Mouse (Mus musculus) midbrain, embryonic 14.5 days (tissue): ENCODE results near the gene Kcnk4. TPM values are rescaled to one million over a fixed set of nuclear protein-coding genes. Genes with fewer than 3 reads are reported as not detected.
"Not testable (repeated sequence)": the region's sequence is repeated elsewhere in the genome, so short reads cannot be mapped to it uniquely, and the experiment has no call there.

Source experiments
- ATAC-seq: fragments of 200-750 bp; cut with Nextera tagmentation; 2 replicates; pipeline ENCODE4 v1.8.0; 2017; ENCODE audit warnings: moderate number of reproducible peaks, moderate library complexity; ENCODE audit not compliant: low FRiP score, low TSS enrichment
- DNase-seq: peaks from one replicate; pipeline ENCODE4 v3.0.0-alpha.2; 2015
- H3K27ac ChIP-seq: fragments of 300-500 bp; sonication (generic); replicated peaks from 2 replicates; pipeline ENCODE4 v1.5.1; 2014; ENCODE audit warnings: mild to moderate bottlenecking, low read depth, low read length, moderate library complexity
- H3K27me3 ChIP-seq: fragments of 300-500 bp; sonication (generic); 2 replicates; pipeline ENCODE4 v1.6.1; 2014; ENCODE audit warnings: low read length, control low read depth, mixed read lengths; ENCODE audit not compliant: control insufficient read depth, insufficient read depth
- H3K36me3 ChIP-seq: fragments of 300-500 bp; sonication (generic); 2 replicates; pipeline ENCODE4 v1.6.1; 2014; ENCODE audit warnings: low read length, control low read depth; ENCODE audit not compliant: control insufficient read depth, insufficient read depth
- H3K4me1 ChIP-seq: fragments of 300-500 bp; sonication (generic); 2 replicates; pipeline ENCODE4 v1.6.1; 2014; ENCODE audit warnings: mild to moderate bottlenecking, antibody characterized with exemption, low read length, control low read depth; ENCODE audit not compliant: control insufficient read depth, insufficient read depth
- H3K4me2 ChIP-seq: fragments of 300-500 bp; sonication (generic); 2 replicates; pipeline ENCODE4 v1.6.1; 2014; ENCODE audit warnings: mild to moderate bottlenecking, low read length, moderate library complexity
- H3K4me3 ChIP-seq: fragments of 300-500 bp; sonication (generic); replicated peaks from 2 replicates; pipeline ENCODE4 v1.5.1; 2014; ENCODE audit warnings: low read depth, low read length
- H3K9ac ChIP-seq: fragments of 300-500 bp; sonication (generic); replicated peaks from 2 replicates; pipeline ENCODE4 v1.6.1; 2014; ENCODE audit warnings: mild to moderate bottlenecking, low read length, moderate library complexity
- H3K9me3 ChIP-seq: fragments of 300-500 bp; sonication (generic); 2 replicates; pipeline ENCODE4 v1.6.1; 2016; ENCODE audit warnings: low read length, control low read depth, mixed read lengths; ENCODE audit not compliant: control insufficient read depth
- WGBS: fragments of 180-500 bp; shearing (Covaris S2); extraction: QIAGEN DNeasy Blood & Tissue Kit; methylation state at CpG from one replicate; pipeline ENCODE4 v1.1.7; 2014; 5-methylcytosine and 5-hydroxymethylcytosine counted together
- polyA plus RNA-seq: library from polyadenylated mRNA; unstranded; fragments of >200 nt; fragmentation: Nextera tagmentation; extraction: Ambion mirVana; gene quantifications from 2 replicates; pipeline ENCODE4 v1.2.1, GENCODE M21; 2014

Kcnk4 gene
- polyA plus RNA-seq, 1 experiment from 2014 or later, result 1.9 TPM

DNA sequence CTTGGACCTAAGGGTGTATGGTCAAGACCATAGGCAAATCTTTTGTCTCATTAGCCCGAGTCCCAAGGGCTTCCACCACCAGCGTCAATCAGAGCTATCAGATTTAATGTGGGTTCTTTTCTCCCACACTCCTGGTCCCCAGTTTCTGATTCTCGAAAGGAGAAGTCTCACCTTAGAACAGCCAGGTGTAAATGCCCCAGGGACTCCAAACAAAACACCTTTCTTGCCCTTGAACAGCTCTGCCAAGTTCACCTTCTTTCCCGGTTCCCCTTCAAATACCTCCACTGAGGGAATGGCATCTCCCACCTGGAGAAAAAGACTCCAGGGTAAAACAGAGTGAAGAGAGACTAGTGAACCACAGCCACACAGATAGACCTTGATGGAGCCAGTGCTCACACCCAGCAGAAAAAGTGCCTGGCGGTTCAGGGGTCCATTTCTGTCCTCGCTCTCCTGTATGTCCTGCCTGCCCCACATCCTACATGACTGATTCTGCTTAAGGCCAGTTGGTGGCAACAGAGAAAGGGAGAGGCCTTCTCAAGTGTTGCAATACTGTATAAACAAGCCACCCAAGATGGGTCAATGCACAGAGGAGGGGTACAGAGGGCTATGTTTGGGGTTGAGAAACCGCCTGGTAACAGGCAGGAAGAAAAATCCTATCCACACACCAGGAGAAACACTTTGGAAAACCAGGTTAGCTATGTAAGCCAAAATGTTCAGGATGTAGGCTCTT, 26.3 kb downstream of the Kcnk4 start:
- WGBS, result 92% methylated on average over 7 of the region's 7 CpGs
- peaks cover 16% of the 10 kb centered on the region for H3K4me1 ChIP-seq
- ATAC-seq (no peak), DNase-seq (no peak)
- no peak overlapping the region; the same call in 1 of the 2 replicates for H3K9ac ChIP-seq
- H3K36me3 ChIP-seq, result peaks cover 50% of the 10 kb centered on the region
- no peaks in the 10 kb centered on the region for H3K9me3 ChIP-seq
- peak overlapping the region; percentile 91 for H3K4me2 ChIP-seq
- H3K27ac ChIP-seq, result no peak overlapping the region
- H3K4me3 ChIP-seq, result peak overlapping the region; percentile 63; the same call in 1 of the 2 replicates
- H3K27me3 ChIP-seq, result no peaks in the 10 kb centered on the region

DNA sequence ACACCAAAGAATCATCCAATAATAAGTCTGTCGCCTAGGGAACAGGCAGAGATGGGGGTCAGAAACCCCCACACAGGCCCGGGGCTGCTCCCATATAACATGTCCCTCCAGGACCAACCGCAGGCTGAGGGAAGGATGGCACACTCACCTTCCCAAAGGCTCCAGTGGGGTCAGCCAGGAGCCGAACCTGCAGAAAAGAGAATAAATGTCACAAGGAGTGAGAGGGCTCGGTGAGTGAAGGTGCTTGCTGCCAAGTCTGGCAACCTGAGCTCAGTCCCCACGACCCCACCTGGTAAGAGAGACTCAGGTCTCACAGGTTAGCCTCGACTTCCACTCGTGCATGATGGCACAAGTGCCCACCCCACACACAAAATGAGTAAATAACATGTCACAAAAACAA, 27.2 kb downstream of the Kcnk4 start:
- WGBS, result 96% methylated on average over 8 of the region's 8 CpGs
- no peak overlapping the region for H3K27ac ChIP-seq
- no peak overlapping the region for H3K4me2 ChIP-seq
- H3K9ac ChIP-seq, result no peak overlapping the region
- H3K4me3 ChIP-seq, result no peak overlapping the region
- DNase-seq (no peak), ATAC-seq (no peak)
- H3K36me3 ChIP-seq, result peaks cover 42% of the 10 kb centered on the region
- no peaks in the 10 kb centered on the region for H3K27me3 ChIP-seq
- peaks cover 16% of the 10 kb centered on the region for H3K4me1 ChIP-seq
- H3K9me3 ChIP-seq, result no peaks in the 10 kb centered on the region

DNA sequence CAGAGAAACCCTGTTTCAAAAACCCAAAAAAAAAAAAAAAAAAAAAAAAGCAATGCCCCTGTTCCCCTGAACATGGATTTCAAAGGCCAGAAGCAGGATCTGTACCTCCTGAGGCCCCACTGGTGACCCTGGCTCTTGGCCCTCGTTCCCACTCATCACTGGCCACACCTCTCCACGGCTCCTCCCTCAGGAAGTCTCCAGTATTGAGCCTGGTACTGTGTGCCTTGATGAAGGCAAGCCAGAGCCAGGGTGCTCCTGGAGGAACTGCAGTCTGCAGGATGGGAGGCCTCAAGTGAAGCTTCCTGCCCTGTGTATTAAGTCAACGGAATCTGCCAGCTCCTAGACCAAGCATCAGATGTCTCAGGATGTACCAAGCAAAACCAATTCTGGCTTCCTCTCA, 28.1 kb downstream of the Kcnk4 start:
- Histone ChIP-seq H3K4me2 (no peak overlapping the region), H3K9me3 (no peaks in the 10 kb centered on the region), H3K27me3 (no peaks in the 10 kb centered on the region), H3K4me1 (peaks cover 16% of the 10 kb centered on the region), H3K9ac (no peak overlapping the region), H3K36me3 (peaks cover 34% of the 10 kb centered on the region), H3K27ac (no peak overlapping the region), H3K4me3 (no peak overlapping the region)
- WGBS, result 90% methylated on average over 3 of the region's 3 CpGs
- ATAC-seq, result no peak
- DNase-seq, result no peak

GRCm38 (mm10) chr19:6905498-6906159, 28.7 kb downstream of the Kcnk4 start:
- DNase-seq, result no peak
- Histone ChIP-seq H3K27me3 (no peaks in the 10 kb centered on the region), H3K4me3 (no peak overlapping the region), H3K27ac (no peak overlapping the region), H3K4me2 (no peak overlapping the region), H3K4me1 (peaks cover 16% of the 10 kb centered on the region), H3K36me3 (peaks cover 31% of the 10 kb centered on the region), H3K9me3 (no peaks in the 10 kb centered on the region), H3K9ac (no peak overlapping the region)
- no peak for ATAC-seq
- 94% methylated on average over 11 of the region's 11 CpGs for WGBS

GRCm38 (mm10) chr19:6904846-6905245, 29.5 kb downstream of the Kcnk4 start:
- no peak overlapping the region for H3K4me2 ChIP-seq
- WGBS, result 86% methylated on average over 2 of the region's 2 CpGs
- H3K27me3 ChIP-seq, result no peaks in the 10 kb centered on the region
- H3K4me3 ChIP-seq, result no peak overlapping the region
- no peaks in the 10 kb centered on the region for H3K9me3 ChIP-seq
- no peak overlapping the region for H3K27ac ChIP-seq
- ATAC-seq (no peak), DNase-seq (no peak)
- peaks cover 16% of the 10 kb centered on the region for H3K4me1 ChIP-seq
- H3K9ac ChIP-seq, result no peak overlapping the region
- peaks cover 31% of the 10 kb centered on the region for H3K36me3 ChIP-seq

DNA sequence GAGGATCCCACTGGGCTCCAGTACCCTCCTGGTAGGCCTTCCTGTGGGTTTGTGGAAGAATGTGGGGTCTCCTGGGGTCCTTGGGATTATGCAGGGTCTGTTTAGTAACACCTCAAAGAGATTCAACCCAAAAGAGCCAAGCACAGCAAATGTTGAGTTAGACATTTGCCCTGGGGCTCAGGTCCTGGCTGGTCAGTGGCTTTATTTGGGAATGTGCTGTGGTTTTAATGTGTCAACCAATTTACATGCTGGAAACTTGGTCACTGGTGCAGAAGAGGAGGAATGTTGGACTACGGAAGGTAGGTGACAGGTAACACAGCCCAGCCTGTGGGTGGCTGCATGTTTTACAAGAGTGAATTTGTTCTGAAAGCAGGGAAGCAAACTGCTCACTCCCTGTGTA, 31.3 kb downstream of the Kcnk4 start:
- Histone ChIP-seq H3K4me3 (no peak overlapping the region), H3K27ac (no peak overlapping the region), H3K9ac (no peak overlapping the region), H3K27me3 (no peaks in the 10 kb centered on the region), H3K4me1 (peaks cover 5% of the 10 kb centered on the region; the same call in 1 of the 2 replicates), H3K9me3 (no peaks in the 10 kb centered on the region), H3K4me2 (no peak overlapping the region), H3K36me3 (peaks cover 31% of the 10 kb centered on the region)
- 96% methylated on average over 1 of the region's 1 CpGs for WGBS
- DNase-seq (no peak), ATAC-seq (no peak)

GRCm38 (mm10) chr19:6899641-6900040, 34.7 kb downstream of the Kcnk4 start:
- Histone ChIP-seq H3K4me2 (no peak overlapping the region), H3K9ac (no peak overlapping the region), H3K4me3 (no peak overlapping the region), H3K4me1 (no peaks in the 10 kb centered on the region), H3K27me3 (no peaks in the 10 kb centered on the region), H3K9me3 (peaks cover 5% of the 10 kb centered on the region; the same call in 1 of the 2 replicates), H3K27ac (no peak overlapping the region), H3K36me3 (peaks cover 7% of the 10 kb centered on the region)
- ATAC-seq, result no peak
- DNase-seq, result no peak
- 87% methylated on average over 4 of the region's 4 CpGs for WGBS

DNA sequence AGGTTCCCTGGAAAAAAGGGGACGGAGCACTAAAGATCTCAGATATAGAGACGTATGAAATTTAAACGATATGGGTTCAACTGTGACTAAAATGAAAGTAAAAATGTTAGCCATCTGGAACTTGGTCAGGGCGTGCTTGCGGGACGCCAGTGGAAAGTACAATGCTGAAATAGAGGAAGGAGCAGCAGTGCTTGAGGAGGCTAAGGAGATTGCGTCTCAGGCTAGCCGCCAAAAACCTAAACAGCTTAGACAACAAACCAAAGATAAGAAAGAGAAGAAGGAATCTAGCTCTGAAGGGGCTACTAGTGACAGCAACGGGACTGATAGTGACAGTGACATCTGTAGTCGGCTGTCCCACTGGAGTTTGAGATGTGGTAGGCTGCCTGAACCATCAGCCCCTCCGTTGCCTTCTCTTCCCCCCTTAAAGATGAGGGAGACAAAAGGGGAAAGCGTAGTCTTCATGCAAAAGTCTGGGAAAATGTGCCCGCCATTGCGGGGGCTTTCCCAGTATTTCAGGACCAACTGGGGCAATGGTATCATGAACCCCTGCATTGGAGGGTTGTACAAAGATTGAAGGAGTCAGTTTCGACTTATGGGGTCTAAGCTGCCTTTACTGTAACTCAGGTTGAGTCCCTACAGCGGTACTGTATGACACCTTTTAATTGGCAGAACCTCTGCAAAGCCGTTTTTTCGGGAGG, 38.6 kb downstream of the Kcnk4 start:
- not testable (repeated sequence) for H3K36me3 ChIP-seq, H3K27ac ChIP-seq, DNase-seq, H3K9me3 ChIP-seq, H3K4me1 ChIP-seq, H3K9ac ChIP-seq, H3K4me2 ChIP-seq, ATAC-seq, H3K27me3 ChIP-seq, H3K4me3 ChIP-seq
- WGBS, result 92% methylated on average over 18 of the region's 18 CpGs
